Mouse (Mus musculus) liver, adult 2 months (tissue): ENCODE data around the gene Jarid2.

ENCODE experiments used
- CTCF ChIP-seq: fragments of 200-500 bp; IDR thresholded peaks from 2 replicates; pipeline ENCODE4 v1.5.1; 2011; ENCODE audit warnings: low read depth, low read length, control low read depth
- POLR2A ChIP-seq: fragments of 200-500 bp; IDR thresholded peaks from 2 replicates; pipeline ENCODE4 v1.6.1; 2011; ENCODE audit warnings: low read length, control low read depth; ENCODE audit not compliant: insufficient read depth; ENCODE audit errors: extremely low read depth

GRCm38 (mm10) chr13:44822578-44822977, 93.3 kb downstream of the Jarid2 start:
- TF ChIP-seq CTCF: no peak
- TF ChIP-seq POLR2A: no peak
